Mouse (Mus musculus) brain, embryonic 14.5 days (tissue): ENCODE measurements at regions not wholly inside any gene's neighbourhood (a gene's known extent, or its start where the extent isn't known, plus 50 kb on each side); places are given as distances from the start of the nearest gene placed in this dataset.

ENCODE experiments used
- CTCF ChIP-seq: fragments of 200-500 bp; IDR thresholded peaks from 2 replicates; pipeline ENCODE4 v1.5.1; 2012; ENCODE audit warnings: inconsistent platforms, mild to moderate bottlenecking, moderate library complexity, borderline replicate concordance; ENCODE audit not compliant: insufficient read depth, insufficient read length; ENCODE audit errors: extremely low read depth
- POLR2A ChIP-seq: fragments of 200-500 bp; IDR thresholded peaks from 2 replicates; pipeline ENCODE4 v1.6.1; 2012; ENCODE audit warnings: mild to moderate bottlenecking, inconsistent platforms, borderline replicate concordance; ENCODE audit not compliant: poor library complexity, insufficient read depth, insufficient read length, severe bottlenecking; ENCODE audit errors: extremely low read depth

GRCm38 (mm10) chr19:28191428-28192116 is 180.6 kb upstream of the Rfx3 start:
- TF ChIP-seq CTCF (no peak), POLR2A (no peak)
